Mouse (Mus musculus) spleen, adult 2 months (tissue): ENCODE data around the gene Exoc4.

Source experiments
- CTCF ChIP-seq: fragments of 200-500 bp; IDR thresholded peaks from 2 replicates; pipeline ENCODE4 v1.5.1; 2011; ENCODE audit warnings: mild to moderate bottlenecking, inconsistent platforms; ENCODE audit not compliant: insufficient read depth, insufficient read length, insufficient replicate concordance; ENCODE audit errors: extremely low read depth
- POLR2A ChIP-seq: fragments of 200-500 bp; IDR thresholded peaks from 2 replicates; pipeline ENCODE4 v1.6.1; 2011; ENCODE audit warnings: low read depth, low read length, inconsistent platforms

DNA sequence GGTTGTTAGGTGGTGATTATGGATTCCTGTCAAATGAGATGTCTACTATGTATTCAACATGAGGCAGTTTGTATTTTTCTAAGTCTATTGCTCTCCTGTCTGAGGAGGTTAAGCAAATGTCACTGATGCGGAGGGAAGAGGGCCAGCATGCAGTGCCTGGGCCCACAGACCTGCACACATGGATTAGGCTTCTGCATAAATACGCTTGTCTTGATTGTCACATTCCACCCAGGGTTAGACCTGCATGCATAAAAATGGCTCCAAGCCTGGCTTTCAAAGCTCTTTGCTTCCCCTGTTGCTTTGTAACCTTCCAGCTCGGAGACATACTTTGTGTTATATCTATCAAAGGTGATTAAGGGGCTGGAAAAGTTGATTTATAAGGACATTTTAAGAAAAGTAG lies 610.2 kb downstream of the Exoc4 start:
- no peak for TF ChIP-seq CTCF
- TF ChIP-seq POLR2A: no peak
